Mouse (Mus musculus) intestine, embryonic 14.5 days (tissue): ENCODE measurements around the gene Fads3. TPM values are rescaled to one million over a fixed set of nuclear protein-coding genes. Genes with fewer than 3 reads are reported as not detected.

Source experiments
- ATAC-seq: fragments of 200-750 bp; cut with Nextera tagmentation; replicated peaks from 2 replicates; pipeline ENCODE4 v1.8.0; 2017; ENCODE audit warnings: low read depth, moderate number of reproducible peaks, moderate TSS enrichment, moderate library complexity; ENCODE audit not compliant: low FRiP score, low TSS enrichment
- DNase-seq: peaks from one replicate; pipeline ENCODE4 v3.0.0-alpha.2; 2018; ENCODE audit warnings: low spot score
- H3K27ac ChIP-seq: fragments of 300-500 bp; sonication (generic); 2 replicates; pipeline ENCODE4 v1.5.1; 2014; ENCODE audit warnings: low read depth, mild to moderate bottlenecking, control low read depth
- H3K27me3 ChIP-seq: fragments of 300-500 bp; sonication (generic); replicated peaks from 2 replicates; pipeline ENCODE4 v1.6.1; 2014; ENCODE audit warnings: low read length, control low read depth; ENCODE audit not compliant: control insufficient read depth, insufficient read depth
- H3K36me3 ChIP-seq: fragments of 300-500 bp; sonication (generic); 2 replicates; pipeline ENCODE4 v1.6.1; 2014; ENCODE audit warnings: low read length, control low read depth; ENCODE audit not compliant: control insufficient read depth, insufficient read depth
- H3K4me1 ChIP-seq: fragments of 300-500 bp; sonication (generic); replicated peaks from 2 replicates; pipeline ENCODE4 v1.6.1; 2014; ENCODE audit warnings: low read length, control low read depth, mixed read lengths; ENCODE audit not compliant: control insufficient read depth, insufficient read depth
- H3K4me2 ChIP-seq: fragments of 300-500 bp; sonication (generic); 2 replicates; pipeline ENCODE4 v1.6.1; 2014; ENCODE audit warnings: low read length
- H3K4me3 ChIP-seq: fragments of 300-500 bp; sonication (generic); 2 replicates; pipeline ENCODE4 v1.5.1; 2014; ENCODE audit warnings: low read depth, low read length, control low read depth, mixed read lengths
- H3K9ac ChIP-seq: fragments of 300-500 bp; sonication (generic); 2 replicates; pipeline ENCODE4 v1.6.1; 2014; ENCODE audit warnings: mild to moderate bottlenecking, low read length
- H3K9me3 ChIP-seq: fragments of 300-500 bp; sonication (generic); 2 replicates; pipeline ENCODE4 v1.6.1; 2016; ENCODE audit warnings: low read length, control low read depth; ENCODE audit not compliant: control insufficient read depth
- WGBS: fragments of 180-500 bp; shearing (Covaris S2); extraction: QIAGEN DNeasy Blood & Tissue Kit; methylation state at CpG from one replicate; pipeline ENCODE4 v1.1.7; 2014; 5-methylcytosine and 5-hydroxymethylcytosine counted together
- polyA plus RNA-seq: library from polyadenylated mRNA; unstranded; fragments of >200 nt; fragmentation: Nextera tagmentation; extraction: Ambion mirVana; gene quantifications from 2 replicates; pipeline ENCODE4 v1.2.1, GENCODE M21; 2014

Fads3 gene
- 8.4 and 11.5 TPM in 2 replicates for polyA plus RNA-seq

DNA sequence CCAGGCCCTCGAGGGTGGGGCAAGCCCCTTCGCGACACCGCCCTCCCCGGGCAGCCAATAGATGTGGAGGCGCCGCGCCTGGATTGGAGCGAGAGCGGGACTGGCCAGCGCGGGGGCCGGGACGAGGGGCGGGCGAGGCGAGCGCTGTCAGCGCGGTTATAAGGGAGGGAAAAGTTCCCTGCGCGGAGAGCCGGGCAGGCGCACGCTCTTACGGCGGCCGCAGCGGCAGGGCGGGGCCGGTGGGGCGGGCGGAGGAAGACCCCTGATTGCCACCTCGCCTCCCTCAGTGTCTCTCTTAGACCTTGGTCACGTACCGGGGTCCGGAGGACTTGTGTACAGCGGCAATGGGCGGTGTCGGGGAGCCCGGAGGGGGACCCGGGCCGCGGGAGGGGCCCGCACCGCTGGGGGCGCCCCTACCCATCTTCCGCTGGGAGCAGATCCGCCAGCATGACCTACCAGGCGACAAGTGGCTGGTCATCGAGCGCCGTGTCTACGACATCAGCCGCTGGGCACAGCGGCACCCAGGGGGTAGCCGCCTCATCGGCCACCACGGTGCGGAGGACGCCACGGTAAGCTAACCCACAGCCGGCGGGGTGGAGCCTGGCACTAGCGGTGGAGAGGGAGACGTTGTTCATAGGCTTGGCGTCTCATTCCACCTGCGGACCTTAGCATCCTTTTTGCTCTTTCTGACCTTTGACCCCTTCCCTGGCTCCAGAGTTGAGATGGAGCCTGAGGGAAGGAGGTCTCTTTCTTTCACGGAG is at the start of gene Fads3:
Gene Fads3, plus strand, starts transcription at position 182 of the 761 bp plus-strand sequence.
- Histone ChIP-seq H3K27ac (0 out of 2 replicates have a peak within 1 kb of the TSS, but pooled peaks have one; percentile 17), H3K9me3 (no peaks in the 10 kb centered on the region), H3K4me3 (peak within 1 kb of the TSS; percentile 64), H3K27me3 (no peaks in the 10 kb centered on the region), H3K36me3 (no peaks in the 10 kb centered on the region), H3K4me2 (peak within 1 kb of the TSS; percentile 91), H3K9ac (peak within 1 kb of the TSS; percentile 57), H3K4me1 (peaks cover 22% of the 10 kb centered on the region)
- ATAC-seq = peak; percentile 90
- under 1% methylated on average over 65 of the region's 69 CpGs for WGBS
- DNase-seq = peak; percentile 84

DNA sequence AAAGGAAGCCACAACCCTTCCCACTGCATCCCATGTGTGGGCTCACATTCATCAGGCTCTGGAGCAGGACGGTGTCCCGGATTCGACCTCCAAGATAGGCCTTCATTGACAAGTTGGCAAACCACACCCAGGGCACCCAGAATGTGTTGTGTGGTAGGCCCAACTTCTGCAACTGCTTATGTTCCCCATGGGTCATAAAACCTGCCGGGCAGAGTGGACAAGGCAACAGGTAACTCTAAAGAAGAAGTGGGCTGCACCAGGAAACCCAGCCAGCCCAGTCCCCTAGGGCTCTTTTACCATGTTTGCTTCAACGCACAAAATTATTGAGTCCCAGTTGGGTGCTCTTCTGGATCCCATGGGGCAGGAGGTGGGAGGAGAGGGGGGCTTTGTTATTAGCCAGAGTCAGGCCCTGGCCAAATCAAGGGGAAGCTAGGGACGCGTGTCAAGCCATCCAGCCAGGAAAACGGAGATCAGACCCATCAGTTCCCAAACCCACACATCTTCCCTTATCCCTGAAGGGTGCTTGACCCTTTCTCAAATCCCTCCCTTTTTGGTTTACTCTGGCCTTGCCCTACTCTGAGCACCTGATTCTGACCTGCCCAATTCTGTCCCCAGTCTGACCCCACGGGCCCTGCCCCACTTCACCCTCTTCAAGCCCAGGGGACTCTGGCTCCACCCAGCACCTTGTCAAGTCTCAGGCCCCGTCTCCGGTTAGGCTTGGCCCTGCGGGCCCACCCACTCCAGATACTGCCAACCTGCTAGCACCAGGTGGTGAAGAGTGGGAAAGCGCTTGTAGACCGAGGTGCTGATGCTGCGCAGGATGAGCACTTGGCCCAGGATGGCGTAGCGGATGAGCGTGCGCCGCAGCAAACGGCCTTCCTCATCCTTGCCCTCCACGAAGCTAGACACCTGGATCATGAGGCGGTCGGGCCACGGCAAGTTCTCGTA is 49.1 kb upstream of the Fads3 start:
- Histone ChIP-seq H3K4me2 (peak overlapping the region; percentile 48), H3K27ac (no peak overlapping the region), H3K9me3 (no peaks in the 10 kb centered on the region), H3K9ac (peak overlapping the region; percentile 16; the same call in 1 of the 2 replicates), H3K4me1 (0 out of 2 replicates have a peak, but pooled peaks cover 8% of the 10 kb centered on the region), H3K4me3 (peak overlapping the region; percentile 21), H3K36me3 (no peaks in the 10 kb centered on the region), H3K27me3 (no peaks in the 10 kb centered on the region)
- DNase-seq (no peak), ATAC-seq (peak; percentile 45)
- 46% methylated on average over 26 of the region's 26 CpGs for WGBS

DNA sequence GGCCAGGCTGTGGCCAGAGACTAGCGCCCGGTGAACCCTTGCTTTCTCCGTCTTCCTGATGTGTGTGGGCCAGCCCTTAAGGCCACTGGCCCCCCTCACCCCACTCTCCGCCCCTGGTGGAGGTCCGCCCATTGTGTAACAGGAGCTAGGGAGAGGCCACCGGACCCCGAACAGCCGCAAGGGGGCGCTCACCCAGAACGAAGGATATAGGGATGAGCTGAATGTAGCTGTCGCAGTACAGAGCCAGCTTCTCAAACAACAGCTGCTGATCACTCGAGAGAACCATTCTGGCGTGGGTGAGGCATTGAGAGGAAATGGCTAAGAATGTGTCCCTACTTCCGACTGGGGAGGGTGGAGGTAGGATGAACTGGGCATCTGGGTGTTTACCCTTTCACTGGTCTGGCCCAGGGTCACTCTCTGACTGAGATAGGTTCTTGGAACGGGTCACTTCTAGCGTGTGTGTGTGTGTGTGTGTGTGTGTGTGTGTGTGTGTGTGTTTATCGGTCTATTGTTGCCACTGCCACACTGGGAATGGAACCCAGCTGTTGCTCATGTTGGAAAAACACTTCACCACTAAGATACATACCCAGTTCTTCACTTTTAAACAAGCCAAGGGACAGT is 48.2 kb upstream of the Fads3 start:
- ATAC-seq (peak; percentile 82), DNase-seq (peak; percentile 98)
- Histone ChIP-seq H3K4me1 (0 out of 2 replicates have a peak, but pooled peaks cover 8% of the 10 kb centered on the region), H3K4me3 (peak overlapping the region; percentile 21), H3K9ac (peak overlapping the region; percentile 16; the same call in 1 of the 2 replicates), H3K36me3 (no peaks in the 10 kb centered on the region), H3K27me3 (no peaks in the 10 kb centered on the region), H3K9me3 (no peaks in the 10 kb centered on the region), H3K4me2 (peak overlapping the region; percentile 48), H3K27ac (no peak overlapping the region)
- WGBS = 5% methylated on average over 17 of the region's 17 CpGs

DNA sequence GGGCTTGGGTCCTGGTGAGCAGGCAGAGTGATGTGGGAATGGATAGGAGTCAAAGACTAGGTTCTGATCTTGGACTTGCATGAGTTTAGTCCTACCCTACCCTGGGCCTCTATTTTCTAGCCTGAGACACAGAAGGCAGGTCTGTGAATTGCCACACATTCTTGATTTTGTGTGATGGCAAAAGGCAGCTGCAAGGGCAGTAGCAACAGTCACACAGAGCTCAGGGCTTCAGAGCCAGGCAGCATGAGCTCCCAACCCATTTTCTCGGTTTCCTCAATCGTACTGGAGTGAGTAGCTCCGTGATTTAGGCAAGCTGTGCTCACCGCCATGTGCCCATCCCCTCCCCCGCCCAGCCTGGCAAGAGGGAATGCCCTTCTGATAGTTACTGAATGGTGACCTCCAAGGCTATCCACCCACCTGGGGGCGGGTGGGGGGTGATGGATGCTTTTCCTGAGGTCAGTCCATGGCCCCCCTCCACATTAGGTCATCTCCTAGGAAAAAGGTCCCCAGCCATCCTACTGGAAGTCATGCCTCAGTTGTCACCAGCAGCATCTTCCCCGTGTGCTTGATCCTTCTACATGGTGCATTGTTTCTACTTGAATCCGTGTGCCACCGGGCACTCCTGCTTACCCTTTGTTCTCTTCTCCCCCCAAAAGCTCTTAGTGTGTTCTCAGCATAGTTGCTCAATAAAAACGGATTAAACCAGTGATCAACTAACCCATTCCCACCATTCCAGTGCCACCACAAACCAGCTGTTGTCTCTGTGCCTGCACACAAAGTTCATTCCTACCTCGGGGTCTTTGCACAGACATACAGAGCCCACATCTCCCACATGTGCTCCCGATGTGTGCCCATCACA is 43.9 kb upstream of the Fads3 start:
- H3K4me3 ChIP-seq = no peak overlapping the region
- no peak overlapping the region for H3K27ac ChIP-seq
- no peak overlapping the region for H3K9ac ChIP-seq
- H3K27me3 ChIP-seq = no peaks in the 10 kb centered on the region
- ATAC-seq (no peak), DNase-seq (no peak)
- H3K9me3 ChIP-seq = 0 out of 2 replicates have a peak, but pooled peaks cover 3% of the 10 kb centered on the region
- no peaks in the 10 kb centered on the region for H3K36me3 ChIP-seq
- H3K4me2 ChIP-seq = no peak overlapping the region
- H3K4me1 ChIP-seq = 0 out of 2 replicates have a peak, but pooled peaks cover 8% of the 10 kb centered on the region
- 79% methylated on average over 12 of the region's 12 CpGs for WGBS

DNA sequence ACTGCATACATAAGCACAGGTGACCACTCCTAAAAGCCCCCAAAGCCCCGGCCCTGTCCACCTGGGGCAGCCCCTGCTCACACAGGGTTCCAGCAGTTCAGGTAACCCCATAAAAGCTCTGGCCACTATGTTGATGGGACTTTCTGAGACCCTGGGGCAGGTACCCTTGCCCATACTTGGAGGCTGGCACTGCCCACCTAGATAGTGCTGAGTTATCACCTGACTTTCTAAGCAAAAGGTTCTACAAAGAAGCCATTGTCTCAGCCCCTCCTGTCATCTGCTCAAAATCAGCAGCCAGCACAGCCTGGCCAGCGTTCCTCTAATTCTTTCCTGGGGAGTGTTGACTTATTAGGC is 43.3 kb upstream of the Fads3 start:
- no peak for ATAC-seq

GRCm38 (mm10) chr19:9998736-9999486 is 42.5 kb upstream of the Fads3 start:
- Histone ChIP-seq H3K9ac (no peak overlapping the region), H3K4me2 (no peak overlapping the region), H3K9me3 (0 out of 2 replicates have a peak, but pooled peaks cover 4% of the 10 kb centered on the region), H3K36me3 (no peaks in the 10 kb centered on the region), H3K4me1 (no peaks in the 10 kb centered on the region), H3K4me3 (no peak overlapping the region), H3K27me3 (no peaks in the 10 kb centered on the region), H3K27ac (no peak overlapping the region)
- DNase-seq = no peak
- ATAC-seq = no peak
- 62% methylated on average over 13 of the region's 13 CpGs for WGBS

More for the DNA sequence above, 43.3 kb upstream of the Fads3 start:
- H3K9me3 ChIP-seq = 0 out of 2 replicates have a peak, but pooled peaks cover 4% of the 10 kb centered on the region
- no peak overlapping the region for H3K27ac ChIP-seq
- WGBS = 68% methylated on average over 2 of the region's 2 CpGs
- no peaks in the 10 kb centered on the region for H3K27me3 ChIP-seq
- no peak overlapping the region for H3K9ac ChIP-seq
- no peak for DNase-seq
- H3K36me3 ChIP-seq = no peaks in the 10 kb centered on the region
- 0 out of 2 replicates have a peak, but pooled peaks cover 5% of the 10 kb centered on the region for H3K4me1 ChIP-seq
- H3K4me2 ChIP-seq = no peak overlapping the region
- no peak overlapping the region for H3K4me3 ChIP-seq

GRCm38 (mm10) chr19:10000330-10000729 is 41.0 kb upstream of the Fads3 start:
- Histone ChIP-seq H3K4me3 (no peak overlapping the region), H3K27ac (no peak overlapping the region), H3K9me3 (0 out of 2 replicates have a peak, but pooled peaks cover 4% of the 10 kb centered on the region), H3K4me2 (no peak overlapping the region), H3K4me1 (no peaks in the 10 kb centered on the region), H3K27me3 (no peaks in the 10 kb centered on the region), H3K9ac (no peak overlapping the region), H3K36me3 (no peaks in the 10 kb centered on the region)
- ATAC-seq = peak; percentile 61; the same call in 1 of the 2 replicates
- DNase-seq = no peak
- 18% methylated on average over 3 of the region's 3 CpGs for WGBS
